Mouse (Mus musculus) midbrain, embryonic 16.5 days (tissue): ENCODE data around the gene Nrl. TPM values are rescaled to one million over a fixed set of nuclear protein-coding genes. Genes with fewer than 3 reads are reported as not detected.
A peak's percentile ranks its signal among the peaks of the same experiment; 100 is the strongest.

Experiments used
- ATAC-seq: fragments of 200-750 bp; cut with Nextera tagmentation; 2 replicates; pipeline ENCODE4 v1.8.0; 2017; ENCODE audit warnings: moderate TSS enrichment
- H3K27ac ChIP-seq: fragments of 300-500 bp; sonication (generic); 2 replicates; pipeline ENCODE4 v1.5.1; 2014; ENCODE audit warnings: mild to moderate bottlenecking, low read length, mixed read lengths
- H3K27me3 ChIP-seq: fragments of 300-500 bp; sonication (generic); 2 replicates; pipeline ENCODE4 v1.6.1; 2014; ENCODE audit warnings: low read depth, low read length, mixed read lengths; ENCODE audit not compliant: control insufficient read depth, insufficient read depth
- H3K36me3 ChIP-seq: fragments of 300-500 bp; sonication (generic); 2 replicates; pipeline ENCODE4 v1.6.1; 2014; ENCODE audit warnings: mild to moderate bottlenecking, low read length, moderate library complexity, mixed read lengths; ENCODE audit not compliant: control insufficient read depth, insufficient read depth
- H3K4me1 ChIP-seq: fragments of 300-500 bp; sonication (generic); 2 replicates; pipeline ENCODE4 v1.6.1; 2014; ENCODE audit warnings: mild to moderate bottlenecking, low read length, mixed read lengths; ENCODE audit not compliant: control insufficient read depth, insufficient read depth
- H3K4me2 ChIP-seq: fragments of 300-500 bp; sonication (generic); 2 replicates; pipeline ENCODE4 v1.6.1; 2014; ENCODE audit warnings: mild to moderate bottlenecking, low read length, mixed read lengths
- H3K4me3 ChIP-seq: fragments of 300-500 bp; sonication (generic); 2 replicates; pipeline ENCODE4 v1.5.1; 2014; ENCODE audit warnings: low read depth, mild to moderate bottlenecking, low read length, moderate library complexity, mixed read lengths
- H3K9ac ChIP-seq: fragments of 300-500 bp; sonication (generic); 2 replicates; pipeline ENCODE4 v1.6.1; 2014; ENCODE audit warnings: low read depth, low read length, mixed read lengths
- H3K9me3 ChIP-seq: fragments of 300-500 bp; sonication (generic); replicated peaks from 2 replicates; pipeline ENCODE4 v1.6.1; 2014; ENCODE audit warnings: mild to moderate bottlenecking, low read length, mixed read lengths; ENCODE audit not compliant: control insufficient read depth, poor library complexity, severe bottlenecking
- WGBS: fragments of 180-500 bp; shearing (Covaris S2); extraction: QIAGEN DNeasy Blood & Tissue Kit; methylation state at CpG from one replicate; pipeline ENCODE4 v1.1.7; 2014; 5-methylcytosine and 5-hydroxymethylcytosine counted together
- polyA plus RNA-seq: library from polyadenylated mRNA; unstranded; fragments of >200 nt; fragmentation: Nextera tagmentation; extraction: Ambion mirVana; gene quantifications from 2 replicates; pipeline ENCODE4 v1.2.1, GENCODE M21; 2015

The Nrl gene
- polyA plus RNA-seq, 1 experiment from 2014 or later = 0.08 TPM

DNA sequence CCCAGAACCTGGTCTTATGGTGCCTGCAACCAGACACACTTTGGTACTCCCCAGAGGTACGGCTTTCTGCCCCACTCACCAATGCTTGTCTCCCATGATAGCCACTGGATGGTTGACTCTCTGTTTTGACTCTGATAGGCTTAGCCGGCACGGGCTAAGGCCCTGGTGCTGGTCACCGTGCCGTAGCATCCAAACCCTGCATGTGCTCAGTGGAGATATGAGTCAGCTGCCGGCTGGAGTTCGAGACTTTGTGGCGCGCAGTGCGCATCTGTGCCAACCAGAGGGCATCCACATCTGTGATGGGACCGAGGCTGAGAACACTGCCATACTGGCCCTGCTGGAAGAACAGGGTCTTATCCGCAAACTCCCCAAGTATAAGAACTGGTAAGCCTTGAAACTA, 17.5 kb upstream of the Nrl start:
- Histone ChIP-seq H3K36me3 (peaks cover 3% of the 10 kb centered on the region; the same call in 1 of the 2 replicates), H3K27ac (no peak overlapping the region), H3K9ac (no peak overlapping the region), H3K4me2 (no peak overlapping the region), H3K4me3 (no peak overlapping the region), H3K27me3 (no peaks in the 10 kb centered on the region), H3K4me1 (peaks cover 11% of the 10 kb centered on the region), H3K9me3 (no peaks in the 10 kb centered on the region)
- ATAC-seq = no peak
- 97% methylated on average over 12 of the region's 12 CpGs for WGBS

- Histone ChIP-seq H3K27ac (peak overlapping the region; percentile 85), H3K36me3 (peaks cover 3% of the 10 kb centered on the region; the same call in 1 of the 2 replicates), H3K4me1 (peaks cover 11% of the 10 kb centered on the region), H3K4me2 (peak overlapping the region; percentile 70), H3K4me3 (peak overlapping the region; percentile 47), H3K27me3 (no peaks in the 10 kb centered on the region), H3K9ac (peak overlapping the region; percentile 72), H3K9me3 (no peaks in the 10 kb centered on the region)
- 2% methylated on average over 10 of the region's 10 CpGs for WGBS
- ATAC-seq = peak; percentile 55
Observed at GRCm38 (mm10) chr14:55540787-55541321, 16.1 kb upstream of the Nrl start.

DNA sequence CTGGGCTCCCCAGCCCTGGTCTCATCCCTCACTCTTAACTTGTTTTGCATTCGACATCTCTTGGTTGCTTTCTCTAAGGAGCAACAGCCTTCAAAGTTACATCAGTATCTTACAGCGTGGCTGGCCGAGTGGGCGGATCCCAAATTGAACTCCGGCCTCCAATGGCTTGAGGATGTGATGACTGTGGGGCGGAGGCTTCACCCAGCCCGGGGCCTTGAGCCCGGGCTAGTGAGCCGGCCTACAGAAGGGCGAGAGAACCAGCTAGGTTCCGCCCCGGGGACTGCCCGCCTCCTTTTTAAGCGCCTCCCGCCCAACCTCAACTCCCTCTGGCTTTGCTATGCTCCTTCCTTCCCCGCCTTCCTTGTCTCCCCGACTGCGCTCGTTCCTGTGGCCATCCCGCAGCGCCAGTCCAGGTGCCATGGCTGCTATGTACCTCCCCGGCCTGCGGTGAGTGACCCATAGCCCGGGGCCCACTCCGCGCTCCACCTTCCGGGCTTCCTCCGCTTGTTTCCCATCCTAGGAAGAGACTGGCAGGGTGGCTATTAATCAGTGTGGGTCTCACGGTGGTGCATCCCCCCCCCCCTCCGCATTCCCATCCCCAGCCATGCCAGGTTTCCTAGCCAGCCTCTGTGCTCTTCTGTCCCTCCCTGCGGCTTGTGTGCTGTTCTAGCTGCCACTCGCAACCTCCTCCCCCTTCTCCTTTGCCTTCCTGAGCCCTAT, 15.4 kb upstream of the Nrl start, which contains the start of gene Pck2:
TSS of gene Pck2 (plus strand) at position 200 of the 720 bp plus-strand sequence.
- Histone ChIP-seq H3K4me2 (peak within 1 kb of the TSS; percentile 70), H3K4me1 (peaks cover 11% of the 10 kb centered on the region), H3K4me3 (peak within 1 kb of the TSS; percentile 47), H3K36me3 (peaks cover 3% of the 10 kb centered on the region; the same call in 1 of the 2 replicates), H3K27me3 (no peaks in the 10 kb centered on the region), H3K9ac (peak within 1 kb of the TSS; percentile 72), H3K27ac (peak within 1 kb of the TSS; percentile 85), H3K9me3 (no peaks in the 10 kb centered on the region)
- 0% methylated on average over 32 of the region's 32 CpGs for WGBS
- peak; percentile 86 for ATAC-seq

DNA sequence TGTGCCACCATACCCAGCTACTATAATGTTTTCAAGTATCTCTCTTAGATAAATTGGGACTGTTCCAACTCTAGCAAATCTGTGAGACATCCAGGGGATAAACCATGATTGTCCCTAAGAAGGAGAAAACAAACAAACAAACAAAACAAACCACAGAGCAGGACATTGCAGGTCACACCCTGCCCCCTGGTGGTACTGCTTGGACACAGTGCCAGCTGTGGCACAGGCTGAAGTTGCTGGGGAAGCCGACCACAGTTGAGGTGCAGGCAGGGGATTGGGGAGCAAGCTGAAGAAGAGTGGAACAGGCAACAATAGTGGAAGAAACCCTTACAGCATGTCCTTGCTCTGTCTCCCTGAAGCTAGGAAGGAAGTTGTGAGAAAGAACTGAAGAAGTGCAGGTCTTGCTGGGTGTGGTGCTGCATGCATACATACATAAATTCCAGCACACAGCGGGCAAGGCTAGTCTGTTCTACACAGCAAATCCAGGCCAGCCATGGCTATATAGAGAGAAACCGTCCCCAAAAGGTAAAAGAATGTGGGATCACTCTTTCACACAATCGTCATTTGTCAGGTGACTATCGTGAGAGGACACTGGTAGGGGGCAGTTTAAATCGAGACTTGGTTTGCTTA, 11.4 kb upstream of the Nrl start:
- Histone ChIP-seq H3K9ac (no peak overlapping the region), H3K4me1 (peaks cover 3% of the 10 kb centered on the region), H3K36me3 (no peaks in the 10 kb centered on the region), H3K27me3 (no peaks in the 10 kb centered on the region), H3K4me3 (no peak overlapping the region), H3K4me2 (no peak overlapping the region), H3K27ac (no peak overlapping the region), H3K9me3 (no peaks in the 10 kb centered on the region)
- 55% methylated on average over 6 of the region's 6 CpGs for WGBS
- no peak for ATAC-seq

- no peak overlapping the region for H3K9ac ChIP-seq
- no peak overlapping the region for H3K4me3 ChIP-seq
- no peak overlapping the region for H3K27ac ChIP-seq
- no peaks in the 10 kb centered on the region for H3K27me3 ChIP-seq
- no peaks in the 10 kb centered on the region for H3K4me1 ChIP-seq
- WGBS = 22% methylated on average over 3 of the region's 3 CpGs
- H3K36me3 ChIP-seq = no peaks in the 10 kb centered on the region
- H3K9me3 ChIP-seq = no peaks in the 10 kb centered on the region
- no peak overlapping the region for H3K4me2 ChIP-seq
- ATAC-seq = no peak
Observed at GRCm38 (mm10) chr14:55527940-55528339, 3.2 kb upstream of the Nrl start.

DNA sequence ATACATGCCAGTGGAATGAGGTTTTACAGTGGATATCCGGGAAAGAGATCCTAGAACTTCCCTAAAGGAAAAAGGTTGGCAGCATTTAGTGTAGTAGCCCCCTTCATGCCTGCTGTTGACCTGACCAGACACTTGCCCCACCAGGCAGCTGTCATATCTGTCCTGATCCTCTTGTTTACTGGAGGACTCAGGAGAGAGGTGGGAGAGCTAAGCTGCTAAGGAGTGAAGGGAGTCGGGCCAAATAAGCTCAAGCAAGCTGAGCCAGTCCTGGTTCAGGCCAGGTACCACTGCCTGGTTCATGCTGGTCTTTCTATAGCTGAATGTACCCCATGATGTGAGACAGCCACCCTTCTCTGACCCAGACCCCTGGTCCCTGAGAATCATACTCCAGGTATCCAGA, 1.9 kb upstream of the Nrl start:
- Histone ChIP-seq H3K4me1 (no peaks in the 10 kb centered on the region), H3K27me3 (peaks cover 4% of the 10 kb centered on the region), H3K4me3 (no peak overlapping the region), H3K36me3 (no peaks in the 10 kb centered on the region), H3K4me2 (no peak overlapping the region), H3K27ac (no peak overlapping the region), H3K9me3 (no peaks in the 10 kb centered on the region), H3K9ac (no peak overlapping the region)
- WGBS = 78% methylated on average over 2 of the region's 2 CpGs
- no peak for ATAC-seq

DNA sequence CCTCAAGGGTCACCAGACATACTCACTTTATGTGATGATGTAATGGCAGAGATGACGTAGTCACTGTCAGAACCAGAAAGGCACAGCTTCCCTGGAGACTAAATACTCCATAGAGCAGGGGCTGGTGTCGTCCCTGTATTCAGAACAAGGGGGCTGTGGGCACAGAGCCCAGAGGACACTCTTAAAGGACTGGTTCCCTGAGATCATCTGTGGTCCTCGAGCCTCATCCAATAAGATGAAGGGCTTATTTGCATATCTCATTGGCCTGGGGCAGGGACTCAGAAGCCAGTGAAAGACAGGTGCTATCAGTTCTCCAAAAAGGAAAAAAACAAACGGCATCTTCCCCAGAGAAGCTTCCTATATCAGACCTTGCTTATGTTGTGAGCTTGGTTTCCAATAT, 719 bp downstream of the Nrl start:
- Histone ChIP-seq H3K9me3 (no peaks in the 10 kb centered on the region), H3K9ac (no peak overlapping the region), H3K4me1 (peaks cover 10% of the 10 kb centered on the region), H3K27ac (no peak overlapping the region), H3K4me3 (no peak overlapping the region), H3K27me3 (peaks cover 4% of the 10 kb centered on the region), H3K4me2 (no peak overlapping the region), H3K36me3 (no peaks in the 10 kb centered on the region)
- WGBS = 53% methylated on average over 4 of the region's 4 CpGs
- no peak for ATAC-seq

- Histone ChIP-seq H3K9ac (peak overlapping the region; percentile 82), H3K4me1 (peaks cover 14% of the 10 kb centered on the region), H3K4me2 (peak overlapping the region; percentile 82), H3K27ac (peak overlapping the region; percentile 84), H3K36me3 (no peaks in the 10 kb centered on the region), H3K27me3 (peaks cover 4% of the 10 kb centered on the region), H3K4me3 (peak overlapping the region; percentile 45), H3K9me3 (no peaks in the 10 kb centered on the region)
- under 1% methylated on average over 61 of the region's 61 CpGs for WGBS
- ATAC-seq = peak; percentile 86
Observed at GRCm38 (mm10) chr14:55520451-55521361, 4.1 kb downstream of the Nrl start.
